Mouse (Mus musculus): Measurements from ENCODE around the gene Olfr519.

DNA sequence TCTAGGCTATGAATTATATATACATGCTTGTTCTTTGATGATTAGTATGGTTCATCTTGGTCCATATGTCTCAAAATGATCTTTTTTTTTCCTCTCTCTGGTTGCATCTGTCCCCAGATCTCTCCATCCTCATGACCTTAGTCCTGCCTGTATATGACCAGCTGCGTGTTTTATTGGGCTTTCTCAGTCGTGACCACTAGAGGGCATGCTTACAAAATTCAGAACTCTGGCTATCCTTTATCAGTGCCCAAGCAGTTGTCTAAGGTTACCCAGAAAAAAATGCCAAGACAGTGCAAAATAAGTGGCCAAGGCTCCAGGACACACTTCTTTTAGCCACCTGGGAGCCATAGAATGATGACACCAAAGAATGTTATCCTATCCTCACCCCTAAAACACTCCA lies 49.8 kb upstream of the Olfr519 start:
- TF ChIP-seq POLR2A (IDR thresholded peaks at IDR 0.05; ENCODE audit: control insufficient read depth in 1 of 2, insufficient read depth in 1 of 2, low read depth in 1 of 2, low read length in 2 of 2, poor library complexity in 1 of 2), result no peak
- TF ChIP-seq GATA1 (IDR thresholded peaks at IDR 0.05; ENCODE audit: low read depth, low read length), result peak; percentile 53; the same call in 1 of the 2 replicates
- peak; percentile 20 for TF ChIP-seq RAD21 (IDR thresholded peaks at IDR 0.05; ENCODE audit: low read depth, low read length)
- TF ChIP-seq TAL1 (IDR thresholded peaks at IDR 0.05; ENCODE audit: low read length), result no peak
- TF ChIP-seq CTCF (IDR thresholded peaks at IDR 0.05 in 2 of 3, conservative IDR thresholded peaks at IDR 0.05 in 1 of 3; ENCODE audit: control insufficient read depth in 1 of 3, insufficient read depth in 1 of 3, low read depth in 2 of 3, low read length in 3 of 3, poor library complexity in 1 of 3, severe bottlenecking in 1 of 3), result peak; percentile 45 to 73 (median 72)
- TF ChIP-seq ETS1 (IDR thresholded peaks at IDR 0.05; ENCODE audit: low read depth, low read length), result no peak
- no peak for TF ChIP-seq MAX (IDR thresholded peaks at IDR 0.05; ENCODE audit: low read length)
- no peak for TF ChIP-seq EP300 (IDR thresholded peaks at IDR 0.05; ENCODE audit: low read depth in 1 of 2, low read length in 2 of 2)
- no peak for TF ChIP-seq MXI1 (IDR thresholded peaks at IDR 0.05; ENCODE audit: low read depth, low read length)
- TF ChIP-seq BHLHE40 (IDR thresholded peaks at IDR 0.05; ENCODE audit: borderline replicate concordance, low read depth, low read length), result no peak
- TF ChIP-seq ZC3H11A (IDR thresholded peaks at IDR 0.05; ENCODE audit: low read depth, low read length), result no peak

All from MEL (cell line).